Mouse (Mus musculus): Measurements from ENCODE around the gene Zfp595.

DNA sequence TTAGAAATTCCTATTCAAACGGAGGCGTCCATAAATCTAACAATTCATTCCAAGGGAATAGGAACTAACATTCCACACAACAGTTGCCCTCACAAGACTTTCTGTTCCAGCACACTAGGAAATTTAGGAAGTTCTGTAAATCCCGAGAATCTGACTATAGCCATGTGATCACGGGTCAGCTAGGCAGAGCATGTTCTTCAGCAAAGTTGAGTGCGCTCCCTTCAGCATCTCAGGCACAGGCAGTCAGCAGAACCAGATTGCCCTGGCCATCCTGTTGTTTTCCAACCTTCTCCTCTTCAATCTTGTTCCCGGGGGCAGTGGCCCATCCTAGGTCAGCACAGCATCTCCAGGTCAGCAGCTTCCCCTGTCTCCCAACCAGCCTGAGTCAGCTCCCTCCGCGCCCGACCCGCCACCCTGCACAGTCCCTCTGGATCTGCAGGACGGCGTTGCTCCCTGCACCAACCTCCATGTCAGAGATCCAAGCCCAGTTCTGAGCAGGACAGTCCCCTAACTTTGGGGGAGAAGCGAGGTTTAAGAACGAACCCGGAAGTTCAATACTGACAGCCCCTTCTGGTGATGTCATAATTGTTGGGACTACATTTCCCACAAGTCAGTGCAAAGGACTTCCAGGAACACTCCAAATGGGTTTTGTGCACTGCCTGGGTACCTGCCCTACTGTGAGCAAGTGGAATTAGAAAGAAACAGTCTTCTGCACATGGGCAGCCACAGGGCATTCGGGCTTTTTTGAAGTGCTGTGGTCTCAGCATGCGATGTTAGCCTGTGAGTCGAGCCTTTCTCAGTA is 63.6 kb downstream of the Zfp595 start:
- no peak for TF ChIP-seq POLR2A (IDR thresholded peaks at IDR 0.05; ENCODE audit: low read depth, low read length)
- TF ChIP-seq CTCF (conservative IDR thresholded peaks at IDR 0.05; ENCODE audit: insufficient read depth, insufficient read length, low read depth, low read length): no peak
